Mouse (Mus musculus) embryonic facial prominence, embryonic 15.5 days (tissue): Measurements from ENCODE around the gene 1600002K03Rik. TPM values are rescaled to one million over a fixed set of nuclear protein-coding genes. Genes with fewer than 3 reads are reported as not detected.

ENCODE experiments used
- ATAC-seq: fragments of 200-750 bp; cut with Nextera tagmentation; 2 replicates; pipeline ENCODE4 v1.8.0; 2017; ENCODE audit warnings: low read depth, moderate TSS enrichment; ENCODE audit not compliant: insufficient number of reproducible peaks, low FRiP score, low TSS enrichment
- H3K27ac ChIP-seq: fragments of 300-500 bp; sonication (generic); replicated peaks from 2 replicates; pipeline ENCODE4 v1.5.1; 2015; ENCODE audit warnings: mild to moderate bottlenecking, inconsistent platforms
- H3K27me3 ChIP-seq: fragments of 300-500 bp; sonication (generic); 2 replicates; pipeline ENCODE4 v1.6.1; 2015; ENCODE audit warnings: inconsistent platforms
- H3K36me3 ChIP-seq: fragments of 300-500 bp; sonication (generic); 2 replicates; pipeline ENCODE4 v1.6.1; 2015; ENCODE audit warnings: mild to moderate bottlenecking, inconsistent platforms
- H3K4me1 ChIP-seq: fragments of 300-500 bp; sonication (generic); 2 replicates; pipeline ENCODE4 v1.6.1; 2015; ENCODE audit warnings: inconsistent platforms
- H3K4me2 ChIP-seq: fragments of 300-500 bp; sonication (generic); replicated peaks from 2 replicates; pipeline ENCODE4 v1.6.1; 2015; ENCODE audit warnings: mild to moderate bottlenecking, inconsistent platforms
- H3K4me3 ChIP-seq: fragments of 300-500 bp; sonication (generic); replicated peaks from 2 replicates; pipeline ENCODE4 v1.5.1; 2015; ENCODE audit warnings: mild to moderate bottlenecking, inconsistent platforms
- H3K9ac ChIP-seq: fragments of 300-500 bp; sonication (generic); 2 replicates; pipeline ENCODE4 v1.6.1; 2015; ENCODE audit warnings: inconsistent platforms
- H3K9me3 ChIP-seq: fragments of 300-500 bp; sonication (generic); replicated peaks from 2 replicates; pipeline ENCODE4 v1.6.1; 2016; ENCODE audit warnings: inconsistent platforms
- WGBS: fragments of 180-500 bp; shearing (Covaris S2); methylation state at CpG from one replicate; pipeline ENCODE4 v1.1.7; 2015; 5-methylcytosine and 5-hydroxymethylcytosine counted together
- polyA plus RNA-seq: library from polyadenylated mRNA; unstranded; fragments of >200 nt; fragmentation: Nextera tagmentation; extraction: Ambion mirVana; gene quantifications from 2 replicates; pipeline ENCODE4 v1.2.1, GENCODE M21; 2015

The 1600002K03Rik gene
- 12.0 and 13.6 TPM in 2 replicates for polyA plus RNA-seq

GRCm38 (mm10) chr10:80172527-80173292 lies at the start of gene 1600002K03Rik:
1600002K03Rik (plus strand) TSS chr10:80172944.
- H3K9ac ChIP-seq: peak within 1 kb of the TSS; percentile 53
- peak; percentile 78 for ATAC-seq
- 11% methylated on average over 35 of the region's 35 CpGs for WGBS

GRCm38 (mm10) chr10:80123932-80124562 lies 48.7 kb upstream of the 1600002K03Rik start:
- H3K9ac ChIP-seq: no peak overlapping the region
- no peak overlapping the region for H3K4me2 ChIP-seq
- peaks cover 15% of the 10 kb centered on the region for H3K4me1 ChIP-seq
- H3K27me3 ChIP-seq: no peaks in the 10 kb centered on the region
- no peak for ATAC-seq
- H3K9me3 ChIP-seq: no peaks in the 10 kb centered on the region
- WGBS: 92% methylated on average over 9 of the region's 9 CpGs
- H3K4me3 ChIP-seq: no peak overlapping the region
- H3K36me3 ChIP-seq: peaks cover 84% of the 10 kb centered on the region
- no peak overlapping the region for H3K27ac ChIP-seq

More at GRCm38 (mm10) chr10:80172527-80173292, at the start of gene 1600002K03Rik:
- Histone ChIP-seq H3K9me3 (no peaks in the 10 kb centered on the region), H3K4me3 (peak within 1 kb of the TSS; percentile 64), H3K36me3 (peaks cover 27% of the 10 kb centered on the region), H3K27me3 (no peaks in the 10 kb centered on the region), H3K4me2 (peak within 1 kb of the TSS; percentile 71), H3K4me1 (peaks cover 54% of the 10 kb centered on the region), H3K27ac (peak within 1 kb of the TSS; percentile 93)

- no peak overlapping the region for H3K4me2 ChIP-seq
- peaks cover 87% of the 10 kb centered on the region for H3K36me3 ChIP-seq
- peaks cover 15% of the 10 kb centered on the region for H3K4me1 ChIP-seq
- H3K9ac ChIP-seq: no peak overlapping the region
- 93% methylated on average over 8 of the region's 8 CpGs for WGBS
- H3K9me3 ChIP-seq: no peaks in the 10 kb centered on the region
- no peak for ATAC-seq
- no peak overlapping the region for H3K27ac ChIP-seq
- H3K27me3 ChIP-seq: no peaks in the 10 kb centered on the region
- H3K4me3 ChIP-seq: no peak overlapping the region
Observed at GRCm38 (mm10) chr10:80127920-80128319, 44.8 kb upstream of the 1600002K03Rik start.

GRCm38 (mm10) chr10:80129846-80130245 lies 42.9 kb upstream of the 1600002K03Rik start:
- Histone ChIP-seq H3K27ac (no peak overlapping the region), H3K9me3 (no peaks in the 10 kb centered on the region), H3K36me3 (peaks cover 89% of the 10 kb centered on the region), H3K27me3 (no peaks in the 10 kb centered on the region), H3K4me1 (peaks cover 23% of the 10 kb centered on the region), H3K4me3 (no peak overlapping the region), H3K9ac (no peak overlapping the region), H3K4me2 (no peak overlapping the region)
- ATAC-seq: no peak
- WGBS: 91% methylated on average over 9 of the region's 9 CpGs

GRCm38 (mm10) chr10:80130403-80131031 lies 42.2 kb upstream of the 1600002K03Rik start:
- ATAC-seq: no peak
- H3K27ac ChIP-seq: no peak overlapping the region
- no peaks in the 10 kb centered on the region for H3K27me3 ChIP-seq
- H3K9ac ChIP-seq: no peak overlapping the region
- peaks cover 88% of the 10 kb centered on the region for H3K36me3 ChIP-seq
- H3K4me2 ChIP-seq: no peak overlapping the region
- WGBS: 83% methylated on average over 18 of the region's 18 CpGs
- H3K4me3 ChIP-seq: no peak overlapping the region
- H3K4me1 ChIP-seq: peaks cover 23% of the 10 kb centered on the region
- H3K9me3 ChIP-seq: no peaks in the 10 kb centered on the region

- Histone ChIP-seq H3K36me3 (peaks cover 85% of the 10 kb centered on the region), H3K9ac (no peak overlapping the region), H3K4me2 (peak overlapping the region; percentile 30), H3K4me3 (peak overlapping the region; percentile 19), H3K27me3 (no peaks in the 10 kb centered on the region), H3K9me3 (no peaks in the 10 kb centered on the region), H3K4me1 (peaks cover 26% of the 10 kb centered on the region), H3K27ac (no peak overlapping the region)
- WGBS: 19% methylated on average over 55 of the region's 55 CpGs
- no peak for ATAC-seq
Observed at GRCm38 (mm10) chr10:80131316-80131951, 41.3 kb upstream of the 1600002K03Rik start.

GRCm38 (mm10) chr10:80131952-80132350 lies 40.8 kb upstream of the 1600002K03Rik start:
- peaks cover 31% of the 10 kb centered on the region for H3K4me1 ChIP-seq
- H3K4me3 ChIP-seq: peak overlapping the region; percentile 19
- H3K9ac ChIP-seq: no peak overlapping the region
- H3K27ac ChIP-seq: no peak overlapping the region
- H3K4me2 ChIP-seq: peak overlapping the region; percentile 30
- no peaks in the 10 kb centered on the region for H3K9me3 ChIP-seq
- WGBS: 37% methylated on average over 27 of the region's 27 CpGs
- H3K27me3 ChIP-seq: peaks cover 5% of the 10 kb centered on the region
- no peak for ATAC-seq
- H3K36me3 ChIP-seq: peaks cover 80% of the 10 kb centered on the region

GRCm38 (mm10) chr10:80133226-80133849 lies 39.4 kb upstream of the 1600002K03Rik start:
- peaks cover 45% of the 10 kb centered on the region for H3K4me1 ChIP-seq
- H3K9ac ChIP-seq: no peak overlapping the region
- no peak overlapping the region for H3K4me2 ChIP-seq
- H3K27me3 ChIP-seq: peaks cover 10% of the 10 kb centered on the region
- H3K9me3 ChIP-seq: no peaks in the 10 kb centered on the region
- 65% methylated on average over 8 of the region's 8 CpGs for WGBS
- 0 out of 2 replicates have a peak overlapping the region, but pooled peaks have one; percentile 17 for H3K27ac ChIP-seq
- ATAC-seq: no peak
- peaks cover 66% of the 10 kb centered on the region for H3K36me3 ChIP-seq
- no peak overlapping the region for H3K4me3 ChIP-seq

GRCm38 (mm10) chr10:80134421-80134820 lies 38.3 kb upstream of the 1600002K03Rik start:
- peaks cover 55% of the 10 kb centered on the region for H3K4me1 ChIP-seq
- no peaks in the 10 kb centered on the region for H3K9me3 ChIP-seq
- no peak overlapping the region for H3K4me3 ChIP-seq
- peaks cover 13% of the 10 kb centered on the region for H3K27me3 ChIP-seq
- H3K27ac ChIP-seq: no peak overlapping the region
- peaks cover 57% of the 10 kb centered on the region for H3K36me3 ChIP-seq
- no peak for ATAC-seq
- 81% methylated on average over 9 of the region's 9 CpGs for WGBS
- H3K4me2 ChIP-seq: no peak overlapping the region
- no peak overlapping the region for H3K9ac ChIP-seq

- Histone ChIP-seq H3K4me1 (peaks cover 57% of the 10 kb centered on the region), H3K27ac (no peak overlapping the region), H3K27me3 (peaks cover 13% of the 10 kb centered on the region), H3K36me3 (peaks cover 49% of the 10 kb centered on the region), H3K9me3 (no peaks in the 10 kb centered on the region), H3K9ac (no peak overlapping the region), H3K4me3 (no peak overlapping the region), H3K4me2 (no peak overlapping the region)
- WGBS: 87% methylated on average over 10 of the region's 10 CpGs
- ATAC-seq: no peak
Observed at GRCm38 (mm10) chr10:80135161-80135560, 37.6 kb upstream of the 1600002K03Rik start.
